ENCODE assay signal across 27 mouse cellular contexts in genomic region chr3:153845500-153845899, GRCm38 (mm10). TPM values are rescaled to one million over a fixed set of nuclear protein-coding genes. Genes with fewer than 3 reads are reported as not detected.
"Had no signal": no experiment of that assay in that cellular context is flagged by ENCODE, and none has a peak within 500 bp of the region (broad histone marks: within the 10 kb centered on the region; RNA-seq: fewer than 3 reads in every experiment).

No protein-coding gene starts in this region.

- H3K4me2 ChIP-seq: heart, embryonic 11.5 days; heart, embryonic 13.5 days; heart, embryonic 15.5 days; hindbrain, embryonic 13.5 days; hindbrain, embryonic 15.5 days; kidney, embryonic 15.5 days; limb, embryonic 13.5 days; limb, embryonic 15.5 days had no signal

- ATAC-seq: hindbrain, postnatal 0 days; intestine, embryonic 16.5 days had no signal

- H3K27ac ChIP-seq: heart, adult 2 months; heart, embryonic 13.5 days; heart, embryonic 15.5 days; hindbrain, embryonic 13.5 days; hindbrain, embryonic 15.5 days; hindbrain, postnatal 0 days; kidney, embryonic 15.5 days; kidney, postnatal 0 days; limb, embryonic 13.5 days; limb, embryonic 15.5 days had no signal

- H3K4me1 ChIP-seq: hindbrain, embryonic 13.5 days; limb, embryonic 13.5 days had no signal

- H3K9me3 ChIP-seq: heart, embryonic 13.5 days; heart, embryonic 15.5 days; hindbrain, embryonic 13.5 days; hindbrain, embryonic 15.5 days; kidney, embryonic 15.5 days; limb, embryonic 13.5 days; limb, embryonic 15.5 days had no signal

- H3K4me3 ChIP-seq: heart, adult 2 months; heart, embryonic 13.5 days; heart, embryonic 15.5 days; hindbrain, embryonic 13.5 days; hindbrain, embryonic 15.5 days; kidney, embryonic 15.5 days; limb, embryonic 13.5 days; limb, embryonic 15.5 days had no signal

- DNase-seq: gastrocnemius, postnatal 14 days; gastrocnemius, postnatal 36 days; heart, adult 11 months; heart, adult 2 months; heart, postnatal 14 days; heart, postnatal 36 days; kidney, adult 11 months; kidney, adult 2 months; kidney, adult 9 months; kidney, postnatal 14 days; kidney, postnatal 36 days; layer of hippocampus, adult 9-11 months; layer of hippocampus, postnatal 36 days; left cerebral cortex, postnatal 4 days had no signal

- H3K27me3 ChIP-seq: hindbrain, embryonic 15.5 days; kidney, embryonic 15.5 days; limb, embryonic 15.5 days had no signal

- H3K9ac ChIP-seq: heart, embryonic 13.5 days; heart, embryonic 15.5 days; hindbrain, embryonic 13.5 days; hindbrain, embryonic 15.5 days; kidney, embryonic 15.5 days; limb, embryonic 13.5 days; limb, embryonic 15.5 days had no signal

- H3K36me3 ChIP-seq: heart, embryonic 13.5 days; heart, embryonic 15.5 days; hindbrain, embryonic 13.5 days; hindbrain, embryonic 15.5 days; kidney, embryonic 15.5 days; limb, embryonic 13.5 days; limb, embryonic 15.5 days had no signal

RNA-seq across cellular contexts. Expression of gene Asb17, which starts 1.5 kb away (rescaled TPM):
- polyA plus RNA-seq: heart, adult 2 months; hindbrain, postnatal 0 days; intestine, embryonic 14.5 days; kidney, postnatal 0 days; large intestine, adult 2 months had no signal
